Mouse (Mus musculus) T-cell, adult 2 months (primary cell): ENCODE measurements around the gene Ephx3.
A peak's percentile ranks its signal among the peaks of the same experiment; 100 is the strongest.
"Not testable (repeated sequence)": the region's sequence is repeated elsewhere in the genome, so short reads cannot be mapped to it uniquely, and the experiment has no call there.

Source experiments
- DNase-seq: peaks from one replicate; pipeline ENCODE4 v3.0.0; 2022; ENCODE audit warnings: low spot score

The Ephx3 gene

DNA sequence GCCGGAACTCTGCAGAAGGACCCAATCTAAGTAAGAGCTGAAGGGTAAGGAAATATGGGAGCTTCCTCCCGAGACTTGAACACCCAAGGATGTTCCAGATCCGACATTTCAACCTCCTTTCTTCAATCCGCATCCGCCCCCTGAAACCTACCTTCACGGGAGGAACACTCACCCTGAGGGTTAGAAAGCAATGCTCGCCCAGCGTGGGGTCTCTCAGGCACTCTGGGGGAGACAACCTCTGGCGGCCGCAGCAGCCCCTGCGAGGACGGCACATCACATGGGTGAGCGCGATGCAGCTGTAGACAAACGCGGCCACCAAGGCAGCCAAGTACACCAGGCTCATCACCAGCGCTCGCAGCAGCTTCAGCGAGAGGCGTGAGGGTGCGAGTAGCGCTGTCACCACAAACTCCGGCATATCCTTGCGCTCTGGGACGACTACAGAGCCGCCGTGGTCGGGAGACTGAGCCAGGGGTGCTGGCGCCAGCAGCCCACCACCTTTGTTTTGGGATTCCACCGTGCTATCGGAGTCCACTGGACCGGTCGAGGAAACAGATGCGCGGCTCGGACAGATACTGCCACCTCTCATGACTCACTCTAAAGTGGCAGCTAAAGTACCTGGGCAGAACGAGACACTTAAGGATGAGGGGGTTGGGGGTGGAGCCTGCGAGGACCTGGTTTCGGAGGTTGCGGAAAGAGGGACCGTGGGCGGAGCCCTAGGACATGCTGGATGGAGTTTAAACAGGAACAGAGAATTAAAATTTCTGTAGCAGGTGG lies at the start of gene Ephx3:
Gene Ephx3, minus strand, starts transcription at position 687 of the 774 bp plus-strand sequence.
- DNase-seq, result no peak

DNA sequence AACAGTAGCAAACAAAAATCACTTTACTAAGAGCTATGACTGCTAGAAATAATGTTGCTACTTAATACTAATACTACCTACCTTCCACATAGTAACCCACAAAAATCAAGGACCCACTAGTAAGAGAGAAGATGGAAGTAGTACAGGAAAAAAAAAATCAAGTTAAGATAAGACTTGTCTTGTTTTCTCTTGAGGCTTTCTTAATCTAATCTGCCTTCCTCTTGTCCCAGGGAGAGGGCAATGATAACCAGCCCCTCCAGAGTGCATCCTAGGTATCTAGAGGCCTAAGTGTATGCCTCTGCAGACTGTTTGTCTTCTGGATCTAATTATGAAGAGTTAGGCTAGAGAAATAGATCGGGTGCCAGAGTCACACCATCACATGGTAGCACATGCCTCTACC lies 49.2 kb upstream of the Ephx3 start:
- DNase-seq, result no peak

DNA sequence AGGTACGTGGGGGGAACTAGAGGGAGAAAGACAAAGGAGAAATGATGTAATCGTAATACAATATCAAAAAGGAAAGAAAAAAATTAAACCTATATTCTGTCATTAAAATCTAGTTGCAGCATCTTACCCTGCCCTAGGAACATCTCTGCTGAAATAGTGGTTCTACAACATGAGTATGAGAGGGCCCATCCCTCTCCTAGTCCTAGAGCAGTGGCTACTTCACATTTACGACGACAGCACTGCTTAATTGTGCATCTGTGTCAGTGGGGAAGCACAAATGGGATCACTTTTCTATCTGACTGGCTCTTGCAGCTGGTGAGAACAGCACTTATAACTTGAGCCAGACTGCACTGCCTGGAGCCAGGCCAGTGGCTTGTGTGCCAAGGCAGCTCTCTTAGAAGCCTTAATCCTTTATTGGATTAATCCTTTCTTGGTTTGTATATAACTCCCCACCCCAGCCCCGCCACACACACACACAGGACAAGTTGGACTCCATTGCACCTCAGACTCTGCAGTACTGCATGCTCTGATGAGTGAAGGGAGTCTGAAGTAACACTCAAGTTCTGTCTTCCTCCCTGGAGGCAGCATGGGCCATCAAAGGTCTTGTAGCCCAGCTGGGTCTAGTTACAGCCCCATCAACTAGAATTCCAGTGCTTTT lies 46.3 kb upstream of the Ephx3 start:
- no peak for DNase-seq

DNA sequence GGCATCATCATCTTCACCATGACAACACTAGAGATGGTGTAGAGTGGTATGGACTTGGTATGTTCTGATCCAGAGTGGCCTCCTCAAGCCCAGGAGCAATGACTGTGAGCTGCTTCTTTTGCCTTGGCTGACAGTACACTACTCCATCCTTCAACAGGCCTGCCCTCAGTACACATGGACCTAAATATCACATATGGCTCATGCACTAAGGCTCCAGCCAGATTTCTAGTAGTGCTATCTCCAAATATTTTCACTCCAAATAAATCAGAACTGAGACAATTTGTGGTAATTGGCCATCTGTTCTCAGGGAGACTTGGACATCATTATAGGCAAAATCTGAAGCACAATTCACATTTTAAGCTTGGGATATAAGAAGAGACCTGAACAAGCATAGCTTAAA lies 43.8 kb upstream of the Ephx3 start:
- DNase-seq, result no peak

DNA sequence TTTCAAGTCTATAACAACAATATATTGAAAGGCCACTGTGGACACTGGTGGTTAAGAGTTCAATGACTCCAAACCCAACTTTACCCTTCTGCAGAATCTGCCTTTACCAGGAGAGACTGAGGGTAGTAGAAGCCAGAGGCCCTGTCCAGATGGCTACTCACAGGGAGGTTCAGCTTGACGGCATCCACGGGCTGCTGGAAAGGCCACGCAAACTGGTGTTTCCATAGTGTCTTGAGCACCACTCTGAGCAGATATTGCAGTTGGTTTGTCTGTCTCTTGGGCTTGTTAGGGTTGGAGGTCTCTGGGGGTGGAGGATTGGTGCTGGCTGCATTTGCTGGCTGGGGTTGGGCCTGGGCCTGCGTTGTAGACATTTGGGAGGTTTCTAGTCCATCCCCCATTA lies 39.9 kb upstream of the Ephx3 start:
- DNase-seq, result no peak

DNA sequence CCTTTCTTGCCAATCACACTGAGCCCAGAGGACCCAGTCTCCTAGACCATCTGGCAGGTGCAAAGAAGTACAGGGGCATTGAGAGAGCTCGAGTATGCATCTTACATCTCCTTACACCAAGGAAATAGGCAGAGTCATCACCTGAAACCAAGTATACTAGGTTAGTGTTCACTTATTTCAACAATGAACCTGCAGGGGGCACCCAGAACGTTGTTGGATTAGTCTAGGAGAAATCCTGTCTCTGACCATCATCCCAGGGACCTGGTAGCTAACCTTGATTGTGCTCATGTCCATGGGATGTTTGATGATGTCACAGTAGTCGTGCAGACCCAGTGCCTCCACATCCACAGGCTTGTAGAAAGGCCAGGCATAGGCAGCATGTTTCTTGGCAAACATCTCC lies 31.5 kb upstream of the Ephx3 start:
- no peak for DNase-seq

DNA sequence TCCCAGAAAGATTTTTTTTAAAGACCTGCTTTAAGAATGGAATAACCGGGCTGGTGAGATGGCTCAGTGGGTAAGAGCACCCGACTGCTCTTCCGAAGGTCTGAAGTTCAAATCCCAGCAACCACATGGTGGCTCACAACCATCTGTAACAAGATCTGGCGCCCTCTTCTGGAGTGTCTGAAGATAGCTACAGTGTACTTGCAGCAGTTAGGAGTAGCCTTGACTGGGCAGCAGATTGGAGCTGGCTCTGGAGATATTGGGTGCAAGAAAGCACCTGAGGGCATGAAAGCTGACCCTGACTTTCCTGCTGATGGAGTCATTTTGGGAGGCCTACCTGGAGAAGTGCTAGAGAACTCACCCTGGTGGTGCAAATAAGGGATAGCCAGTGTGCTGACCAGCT lies 26.2 kb upstream of the Ephx3 start:
- DNase-seq, result not testable (repeated sequence)

DNA sequence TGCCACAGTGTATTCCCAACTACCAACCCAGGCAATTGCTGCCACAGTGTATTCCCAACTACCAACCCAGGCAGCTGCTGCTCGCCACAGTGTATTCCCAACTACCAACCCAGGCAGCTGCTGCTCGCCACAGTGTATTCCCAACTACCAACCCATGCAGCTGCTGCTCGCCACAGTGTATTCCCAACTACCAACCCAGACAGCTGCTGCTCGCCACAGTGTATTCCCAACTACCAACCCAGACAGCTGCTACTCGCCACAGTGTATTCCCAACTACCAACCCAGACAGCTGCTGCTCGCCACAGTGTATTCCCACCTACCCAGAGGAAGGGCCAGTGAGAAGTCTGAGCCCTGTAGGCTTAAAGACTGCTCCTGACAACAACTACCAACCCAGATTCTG lies 22.2 kb upstream of the Ephx3 start:
- DNase-seq, result not testable (repeated sequence)

DNA sequence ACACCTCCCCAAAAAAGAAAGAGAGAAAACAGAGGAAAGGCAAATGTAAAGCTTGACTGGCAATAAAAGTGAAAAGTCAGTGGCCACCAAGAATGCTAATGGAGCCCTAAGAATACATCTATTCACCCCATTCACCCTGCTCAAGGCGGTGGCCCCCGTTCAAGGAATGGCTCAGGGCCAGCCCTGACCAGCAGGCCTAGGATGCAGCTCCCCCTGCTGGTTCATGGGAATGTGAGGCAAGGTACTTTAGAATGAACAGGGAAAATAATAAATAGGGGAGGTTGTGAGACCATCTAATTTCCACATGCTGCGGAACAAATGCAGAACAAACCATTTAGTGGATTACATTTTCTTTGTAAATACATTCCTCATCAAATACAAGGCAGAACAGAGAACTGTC lies 20.4 kb upstream of the Ephx3 start:
- DNase-seq, result peak; percentile 18

DNA sequence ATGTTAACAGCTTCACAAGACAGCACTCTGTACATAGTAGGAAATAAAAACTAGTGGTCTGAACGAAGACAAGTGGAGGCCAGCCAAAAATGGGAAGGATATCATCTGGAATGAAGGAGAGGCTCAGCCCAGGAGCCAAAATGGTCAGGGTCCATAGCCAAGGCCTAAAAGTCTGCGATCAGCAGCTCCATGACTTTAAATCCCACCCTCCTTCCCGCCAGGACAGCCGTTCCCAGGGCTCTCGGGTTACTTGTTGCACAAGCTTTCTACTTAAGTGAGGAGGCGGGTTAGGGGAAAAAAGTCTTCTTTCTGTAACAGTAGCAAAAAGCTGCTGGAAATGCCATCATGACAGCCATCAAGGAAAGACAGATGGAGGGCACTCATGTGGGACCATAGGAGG lies 19.8 kb upstream of the Ephx3 start:
- DNase-seq, result no peak

DNA sequence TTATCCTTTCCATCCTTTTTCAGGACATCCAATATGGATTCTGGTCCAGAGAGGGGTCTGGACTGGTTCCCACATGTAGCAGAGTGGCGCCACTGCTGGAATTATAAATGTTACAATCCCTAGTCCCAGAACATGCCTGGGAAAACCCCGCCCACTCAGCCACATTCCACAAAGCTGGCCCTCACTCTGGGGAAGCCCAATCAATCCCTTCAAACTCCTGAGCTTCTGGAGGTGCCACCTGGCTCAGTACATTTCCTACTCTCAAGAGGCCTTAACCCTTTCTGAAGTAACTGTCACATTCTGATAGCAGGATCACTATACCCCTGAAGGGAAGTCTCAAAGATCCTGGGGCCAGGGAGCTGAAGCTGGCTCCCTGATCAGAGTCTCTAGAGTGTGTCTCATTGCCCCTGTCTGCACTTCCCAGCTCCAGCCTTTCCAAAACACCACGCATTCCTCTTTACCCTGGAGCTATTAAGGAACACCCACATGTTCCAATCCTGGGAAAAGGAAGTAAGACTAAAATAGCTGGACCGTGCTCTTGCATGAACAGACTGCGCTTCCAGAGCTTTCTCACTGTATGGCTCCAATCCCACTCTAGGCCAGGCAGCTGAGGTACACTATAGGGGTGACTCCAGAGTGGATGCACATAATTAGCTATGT lies 18.4 kb upstream of the Ephx3 start:
- DNase-seq, result no peak

DNA sequence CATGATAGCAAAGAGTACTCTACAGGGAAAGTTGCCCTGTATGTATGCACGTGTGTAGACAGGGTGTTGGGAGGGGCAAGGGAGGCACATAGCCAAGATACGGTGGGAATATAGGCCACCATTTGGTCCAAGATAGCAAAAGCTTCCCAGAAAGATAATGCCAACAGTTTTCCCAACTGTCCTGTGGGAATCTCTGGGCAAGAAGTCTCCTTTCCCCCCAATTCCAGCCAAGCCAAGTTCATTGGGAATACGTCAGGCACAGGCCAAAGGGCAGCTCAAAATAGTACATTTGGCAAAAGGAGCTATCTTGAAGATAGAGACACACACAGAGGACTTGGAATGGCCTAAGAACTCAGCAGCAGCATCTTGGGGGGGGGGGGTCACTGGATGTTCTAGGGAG lies 16.0 kb upstream of the Ephx3 start:
- no peak for DNase-seq

DNA sequence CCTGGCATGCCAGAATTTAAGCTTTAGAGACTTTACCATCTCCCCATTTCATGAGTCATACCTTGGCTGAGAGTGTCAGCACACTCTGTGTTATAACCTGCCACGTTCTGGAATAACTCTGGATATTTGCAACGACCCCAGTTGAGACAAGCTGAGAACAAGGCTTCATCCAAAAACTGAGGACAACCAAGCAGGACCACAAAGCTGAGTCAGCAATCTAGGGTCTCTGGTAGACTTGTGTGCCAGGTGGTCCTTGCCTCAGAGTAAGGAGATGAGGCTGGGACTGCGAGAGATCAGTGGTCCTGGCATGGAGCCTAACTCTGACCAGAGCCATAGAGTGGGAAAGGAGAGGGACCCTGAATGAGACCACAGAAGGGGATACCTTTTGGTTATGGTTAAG lies 13.6 kb upstream of the Ephx3 start:
- DNase-seq, result no peak

DNA sequence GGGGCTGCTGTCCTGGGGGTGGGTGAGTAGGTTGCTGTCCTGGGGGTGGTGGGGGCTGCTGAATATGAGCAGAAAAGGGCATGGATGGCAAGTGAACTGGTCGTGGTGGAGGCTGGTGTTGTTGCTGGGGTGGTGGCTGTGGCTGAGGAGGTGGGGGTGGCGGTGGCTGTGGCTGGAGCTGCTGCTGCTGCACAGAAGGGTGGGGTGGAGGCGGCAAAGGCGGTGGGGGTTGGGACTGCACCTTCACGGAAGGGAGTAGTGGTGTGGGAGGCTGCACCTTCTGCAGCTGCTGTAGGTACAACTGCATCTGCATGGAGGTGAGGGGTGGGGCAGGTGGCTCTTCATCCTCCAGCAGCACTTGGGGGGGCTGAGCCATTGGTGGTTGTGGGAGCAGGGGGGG lies 11.7 kb upstream of the Ephx3 start:
- DNase-seq, result peak; percentile 40

DNA sequence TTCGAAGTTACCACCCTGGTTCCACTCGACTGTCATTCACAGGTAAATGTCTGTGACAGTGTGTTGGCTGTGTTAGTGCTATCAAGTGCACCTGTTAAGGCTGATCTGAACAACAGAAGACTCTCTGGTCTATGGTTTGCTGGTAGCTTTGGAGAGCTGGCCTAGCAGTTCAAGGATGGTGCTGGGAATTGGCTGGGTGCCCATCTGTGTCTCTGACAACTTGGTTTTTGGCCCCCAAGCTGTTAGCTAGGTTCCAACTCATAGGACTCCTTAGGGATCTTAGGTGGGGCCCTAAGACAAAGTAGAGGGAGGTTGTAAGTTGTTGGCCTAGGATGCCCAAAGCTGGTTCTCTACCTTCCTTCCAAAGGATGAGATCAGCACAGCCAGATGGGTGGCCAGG lies 10.4 kb upstream of the Ephx3 start:
- no peak for DNase-seq

DNA sequence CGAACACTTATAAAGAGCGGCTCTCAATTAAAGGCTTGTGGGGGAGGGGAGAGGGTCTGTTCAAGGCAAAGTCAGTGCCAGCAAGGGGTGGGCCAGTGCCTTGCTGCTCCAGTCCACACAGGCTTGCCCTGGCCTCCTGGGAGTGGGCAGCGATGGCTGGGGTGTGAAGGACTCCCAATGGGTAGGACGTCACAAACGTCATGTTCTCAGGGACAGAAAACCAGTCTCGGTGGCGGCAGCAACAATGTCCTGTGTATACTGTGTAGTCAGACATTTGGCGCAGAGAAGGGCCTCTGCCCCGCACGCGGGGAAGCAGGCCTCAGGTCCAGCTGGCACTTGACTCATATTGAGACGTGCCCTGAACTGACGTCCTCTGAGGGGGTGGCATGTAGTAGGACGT lies 7.8 kb upstream of the Ephx3 start:
- no peak for DNase-seq

DNA sequence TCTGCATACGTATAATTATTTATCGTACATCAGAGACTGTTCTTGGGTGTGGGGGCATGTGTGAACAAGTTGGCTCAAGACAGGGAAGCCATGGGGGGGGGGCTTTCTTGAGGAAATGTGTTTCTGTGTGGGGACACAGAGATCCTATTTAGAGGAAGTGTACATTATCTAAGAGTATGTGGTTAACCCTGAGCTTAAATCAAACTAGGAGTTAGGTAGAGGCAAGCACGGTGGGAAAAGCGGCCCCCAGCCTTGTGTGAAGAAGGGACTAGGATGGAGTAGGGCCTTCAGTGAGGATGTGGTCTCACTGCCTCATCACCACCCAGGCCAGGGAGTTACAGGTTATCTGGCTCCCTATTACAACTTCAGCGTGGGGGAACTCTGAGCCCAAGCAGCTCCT lies 6.4 kb upstream of the Ephx3 start:
- DNase-seq, result no peak

DNA sequence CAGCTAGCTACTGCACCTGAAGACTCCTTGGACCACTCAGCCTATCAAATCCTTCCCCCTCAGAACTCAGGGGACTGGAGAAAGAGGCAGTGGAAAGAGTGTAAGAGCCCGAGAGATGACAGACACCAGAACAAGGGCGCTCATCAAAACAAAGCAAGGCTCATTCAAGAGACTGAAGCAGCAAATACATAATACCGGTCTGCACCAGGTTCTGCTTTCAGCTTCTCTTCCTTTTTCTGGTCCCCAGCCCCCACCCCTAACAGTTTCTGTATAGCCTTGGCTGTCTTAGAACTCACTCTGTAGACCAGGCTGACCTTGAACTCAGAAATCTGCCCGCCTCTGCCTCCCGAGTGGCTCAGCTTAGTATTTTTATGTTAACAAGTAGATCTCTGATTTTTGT lies 3.7 kb upstream of the Ephx3 start:
- DNase-seq, result no peak

DNA sequence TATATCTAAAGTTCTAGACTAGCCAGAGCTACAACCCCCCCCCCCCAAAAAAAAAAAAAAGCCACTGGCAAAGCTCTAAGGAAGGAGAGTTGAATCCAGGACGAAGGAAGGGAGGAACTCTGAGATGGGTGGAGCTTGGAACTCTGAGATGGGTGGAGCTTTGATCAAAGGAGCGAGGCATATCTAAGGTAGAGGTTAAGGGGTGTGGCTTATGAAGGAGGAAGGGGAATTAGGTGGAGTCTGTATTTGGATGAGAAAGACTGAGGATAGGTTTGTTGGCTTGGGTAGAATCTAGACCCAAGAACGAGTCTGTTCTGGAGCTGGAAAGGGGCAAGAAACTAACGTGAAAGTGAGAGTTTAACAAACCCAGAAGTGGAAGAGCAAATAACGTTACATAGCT lies 501 bp upstream of the Ephx3 start:
- DNase-seq, result no peak

DNA sequence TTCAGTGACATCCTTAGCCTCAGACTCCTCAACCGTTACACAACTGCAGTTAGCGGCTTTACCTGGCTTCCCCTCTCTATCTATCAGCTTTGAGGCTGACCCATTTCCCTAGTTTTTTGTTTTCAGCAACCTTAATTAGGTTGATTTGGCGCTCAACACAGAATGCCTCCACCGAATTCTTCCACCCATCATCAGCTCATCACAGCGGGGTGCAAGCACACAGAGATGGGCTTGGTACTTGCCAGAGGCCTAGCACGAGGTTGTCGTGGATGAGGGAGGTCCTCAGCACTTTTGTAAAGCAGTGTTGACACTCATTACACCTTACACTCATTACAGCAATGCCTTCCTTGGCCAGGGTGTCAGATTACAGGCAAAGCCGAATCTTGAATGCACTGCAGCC lies 6.3 kb downstream of the Ephx3 start:
- DNase-seq, result no peak

DNA sequence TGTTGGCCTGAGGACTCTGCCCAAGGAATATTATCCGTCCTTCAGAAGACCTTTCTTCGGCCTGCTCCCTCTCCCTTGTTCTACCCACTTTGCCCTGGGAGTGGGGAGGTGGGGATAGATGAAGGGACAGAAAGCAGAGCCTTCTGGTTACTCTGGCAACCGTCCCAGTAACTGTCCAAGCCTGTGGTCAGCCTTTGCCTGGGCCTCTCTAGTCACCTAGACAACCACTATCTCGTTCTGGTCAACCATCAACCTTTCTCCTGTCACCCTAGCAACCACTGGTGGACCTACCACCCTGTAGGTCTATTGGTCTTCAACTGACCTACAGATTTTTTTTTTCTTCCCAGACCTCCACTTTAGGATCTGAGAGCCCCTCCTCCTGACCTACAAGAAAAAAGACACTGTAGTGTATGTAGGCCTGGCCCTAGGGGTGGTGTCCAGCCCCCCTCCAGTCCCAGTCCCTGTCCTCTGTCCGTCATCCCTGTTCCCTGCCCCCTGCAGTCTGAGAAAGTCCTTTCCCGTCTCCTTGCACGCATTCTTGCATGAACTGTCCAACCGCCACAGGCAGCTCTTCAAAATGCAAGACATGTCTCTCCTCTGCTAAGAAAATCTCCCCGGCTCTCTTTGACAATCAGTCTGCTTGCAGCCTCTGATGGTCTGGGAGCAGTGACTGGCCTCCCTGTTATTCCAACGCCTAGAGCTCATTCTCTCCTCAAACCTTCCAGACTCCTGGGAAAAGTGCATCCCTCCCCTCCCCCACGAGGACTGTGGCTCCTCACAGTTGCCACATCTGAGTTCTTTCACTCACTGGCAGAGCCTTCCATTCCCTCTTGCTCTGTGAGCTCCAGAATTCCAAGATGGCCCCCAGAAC lies 9.5 kb downstream of the Ephx3 start:
- no peak for DNase-seq

DNA sequence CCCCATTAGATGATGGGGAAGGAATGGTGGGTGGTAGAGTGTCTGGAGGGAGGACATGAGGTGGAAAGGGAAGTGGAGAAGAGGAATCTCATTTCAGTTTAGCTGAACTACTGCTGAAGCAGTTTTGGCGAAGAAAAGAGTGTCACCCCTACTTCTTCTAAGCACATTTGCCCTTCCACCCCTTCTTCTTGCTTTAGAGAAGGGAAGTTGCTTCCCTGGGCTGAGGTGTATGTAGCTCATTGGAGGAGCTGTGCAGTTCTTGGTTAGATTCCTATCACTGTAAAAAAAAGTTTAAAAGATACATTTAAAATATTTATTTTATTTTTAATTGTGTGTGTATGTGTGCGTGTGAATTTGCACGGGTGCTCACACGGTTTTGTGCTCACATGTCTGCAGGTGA lies 12.4 kb downstream of the Ephx3 start:
- no peak for DNase-seq

DNA sequence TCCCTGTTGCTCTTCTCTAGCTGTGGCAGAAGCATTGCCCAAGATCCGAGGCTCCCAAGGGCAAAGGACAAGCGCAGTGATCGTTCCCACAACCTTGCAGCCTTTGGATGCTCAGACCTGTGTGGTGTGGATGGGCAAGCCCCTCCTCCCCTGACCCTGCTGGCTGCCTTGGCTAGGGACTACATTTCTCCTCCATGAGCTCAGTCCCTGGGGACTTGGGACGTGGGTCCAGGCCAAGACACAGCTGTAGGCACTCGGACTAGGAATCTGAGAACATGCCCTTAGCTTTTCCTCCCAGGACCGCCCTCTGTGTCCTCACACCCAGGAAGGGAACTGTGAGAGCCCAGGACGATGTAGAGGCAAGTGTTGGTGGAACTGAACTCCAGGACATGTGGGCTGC lies 16.2 kb downstream of the Ephx3 start:
- DNase-seq, result no peak
